ENCODE assay signal across 8 mouse cellular contexts in genomic region chr11:49250422-49251379, GRCm38 (mm10). TPM values are rescaled to one million over a fixed set of nuclear protein-coding genes. Genes with fewer than 3 reads are reported as not detected.
DNase-seq lines count a peak whose midpoint lies in the region; ATAC-seq lines count a peak whose summit lies in the region.

No protein-coding gene starts in this region.

- DNase-seq in adipocyte (ENCODE audit: low spot score): peak; percentile 82
- DNase-seq in cerebellum, postnatal 4 days (ENCODE audit: low spot score in 2 of 2): peak; percentile 59 to 62
- DNase-seq in gastrocnemius, adult 18-20 months (ENCODE audit: low spot score): peak; percentile 89
- peak; percentile 54 to 68 for DNase-seq in left cerebral cortex, postnatal 14 days (ENCODE audit: low spot score in 2 of 2)
- peak; percentile 59 to 62 for DNase-seq in right cerebral cortex, adult 2 months (ENCODE audit: low spot score in 2 of 2)
- DNase-seq in urinary bladder, postnatal 10 days (ENCODE audit: low spot score): peak; percentile 55

- peak overlapping the region; percentile 76 for H3K27ac ChIP-seq in hindbrain, embryonic 15.5 days (replicated peaks)

- peak overlapping the region; percentile 82 for H3K4me2 ChIP-seq in hindbrain, embryonic 15.5 days

- WGBS in hindbrain, embryonic 15.5 days: 3% methylated on average over 44 of the region's 45 CpGs

- ATAC-seq in hindbrain, embryonic 15.5 days (ENCODE audit: low FRiP score, low read depth): peak; percentile 93
- ATAC-seq in megakaryocyte progenitor cell, adult 5-6 weeks (replicated peaks; ENCODE audit: poor library complexity): peak; percentile 63

- H3K9me3 ChIP-seq in hindbrain, embryonic 15.5 days: no peaks in the 10 kb centered on the region

- H3K4me3 ChIP-seq in hindbrain, embryonic 15.5 days: peak overlapping the region; percentile 57

- no peaks in the 10 kb centered on the region for H3K27me3 ChIP-seq in hindbrain, embryonic 15.5 days

- intact Hi-C loops in left cerebral cortex, postnatal 14 days (cut with DNase I): loop anchor here (5.0 kb wide), 1 partner anchor 63 kb away; the partner anchor contains the start of gene Btnl9

- H3K9ac ChIP-seq in hindbrain, embryonic 15.5 days: peak overlapping the region; percentile 63

- peaks cover 42% of the 10 kb centered on the region for H3K4me1 ChIP-seq in hindbrain, embryonic 15.5 days (replicated peaks)

- 0 out of 2 replicates have a peak, but pooled peaks cover 4% of the 10 kb centered on the region for H3K36me3 ChIP-seq in hindbrain, embryonic 15.5 days

RNA-seq across cellular contexts. Expression of gene Mgat1, which starts 6.7 kb away (rescaled TPM):
- total RNA-seq in gastrocnemius, adult 18-20 months (2021): 10 to 100 TPM; 41.0 to 49.9 TPM
- polyA plus RNA-seq in hindbrain, embryonic 15.5 days (2015; fragmentation: Nextera tagmentation; extraction: Ambion mirVana): 34.7 and 36.2 TPM in 2 replicates
- total RNA-seq in left cerebral cortex, postnatal 14 days (2021): 10 to 100 TPM; 57.8 to 72.4 TPM
- total RNA-seq in megakaryocyte progenitor cell, adult 5-6 weeks (2015): 36.3 and 40.9 TPM in 2 replicates
- total RNA-seq in megakaryocyte progenitor cell, adult 5-6 weeks (2017): 54.2 and 61.9 TPM in 2 replicates

RNA-seq across cellular contexts. Expression of gene Olfr1393, which starts 27.4 kb away (rescaled TPM):
- under 1 TPM in 1 of 2 experiments, not detected in 1; 0.09 TPM for total RNA-seq in gastrocnemius, adult 18-20 months (2021)
- polyA plus RNA-seq in hindbrain, embryonic 15.5 days (2015; fragmentation: Nextera tagmentation; extraction: Ambion mirVana): not detected in 2 replicates
- total RNA-seq in left cerebral cortex, postnatal 14 days (2021): under 1 TPM in 1 of 2 experiments, not detected in 1; 0.13 TPM
- 0.05 TPM in 2 replicates for total RNA-seq in megakaryocyte progenitor cell, adult 5-6 weeks (2015)
- total RNA-seq in megakaryocyte progenitor cell, adult 5-6 weeks (2017): not detected in 2 replicates

RNA-seq across cellular contexts. Expression of gene Olfr1392, which starts 34.4 kb away (rescaled TPM):
- not detected for total RNA-seq in gastrocnemius, adult 18-20 months (2021)
- not detected in 2 replicates for polyA plus RNA-seq in hindbrain, embryonic 15.5 days (2015; fragmentation: Nextera tagmentation; extraction: Ambion mirVana)
- under 1 TPM in 1 of 2 experiments, not detected in 1; 0.19 TPM for total RNA-seq in left cerebral cortex, postnatal 14 days (2021)
- total RNA-seq in megakaryocyte progenitor cell, adult 5-6 weeks (2015): not detected in 2 replicates
- total RNA-seq in megakaryocyte progenitor cell, adult 5-6 weeks (2017): not detected in 2 replicates

RNA-seq across cellular contexts. Expression of gene Zfp62, which starts 47.6 kb away (rescaled TPM):
- 10 to 100 TPM; 27.4 to 28.3 TPM for total RNA-seq in gastrocnemius, adult 18-20 months (2021)
- polyA plus RNA-seq in hindbrain, embryonic 15.5 days (2015; fragmentation: Nextera tagmentation; extraction: Ambion mirVana): 38.0 and 40.7 TPM in 2 replicates
- total RNA-seq in left cerebral cortex, postnatal 14 days (2021): 10 to 100 TPM; 36.9 to 39.5 TPM
- total RNA-seq in megakaryocyte progenitor cell, adult 5-6 weeks (2015): 59.9 and 71.0 TPM in 2 replicates
- 78.4 and 133 TPM in 2 replicates for total RNA-seq in megakaryocyte progenitor cell, adult 5-6 weeks (2017)

RNA-seq across cellular contexts. Expression of gene Olfr10, which starts 53.8 kb away (rescaled TPM):
- total RNA-seq in gastrocnemius, adult 18-20 months (2021): not detected
- polyA plus RNA-seq in hindbrain, embryonic 15.5 days (2015; fragmentation: Nextera tagmentation; extraction: Ambion mirVana): not detected in 2 replicates
- total RNA-seq in left cerebral cortex, postnatal 14 days (2021): not detected
- total RNA-seq in megakaryocyte progenitor cell, adult 5-6 weeks (2015): not detected in 2 replicates
- total RNA-seq in megakaryocyte progenitor cell, adult 5-6 weeks (2017): not detected in 2 replicates

Comparison
In these comparisons a context has a peak if more than half of its experiments do, and no peak if none do; other contexts are left out.
1. Peak in every context shown above with its lines: DNase-seq, ATAC-seq, H3K4me3 ChIP-seq and H3K27ac ChIP-seq.